Mouse (Mus musculus) cerebellum, adult 18-20 months (tissue): Measurements from ENCODE around the gene Sdha.

Experiments
- DNase-seq, 2 experiments: peaks; one replicate each; pipeline ENCODE4 v3.0.0; 2021

Sdha gene

GRCm38 (mm10) chr13:74302050-74303037 lies 47.7 kb downstream of the Sdha start:
- DNase-seq, result no peak

- no peak for DNase-seq
Measured at GRCm38 (mm10) chr13:74301607-74301984, 48.5 kb downstream of the Sdha start.

GRCm38 (mm10) chr13:74300925-74301606 lies 49.0 kb downstream of the Sdha start:
- peak; percentile 57 to 66 for DNase-seq

- DNase-seq, result no peak
Measured at GRCm38 (mm10) chr13:74296376-74296775, 53.7 kb downstream of the Sdha start.

GRCm38 (mm10) chr13:74292167-74292566 lies 57.9 kb downstream of the Sdha start, which contains the start of gene Ahrr:
TSS of gene Ahrr (minus strand) at chr13:74292331.
- DNase-seq, result no peak

- no peak for DNase-seq
Measured at GRCm38 (mm10) chr13:74289646-74290045, 60.4 kb downstream of the Sdha start.

- no peak for DNase-seq
Measured at GRCm38 (mm10) chr13:74282299-74282698, 67.8 kb downstream of the Sdha start.

- DNase-seq, result no peak
Measured at GRCm38 (mm10) chr13:74275726-74276125, 74.4 kb downstream of the Sdha start.
